Mouse (Mus musculus) stomach, postnatal 0 days (tissue): ENCODE results near the gene Nubp1. TPM values are rescaled to one million over a fixed set of nuclear protein-coding genes. Genes with fewer than 3 reads are reported as not detected.
A peak's percentile ranks its signal among the peaks of the same experiment; 100 is the strongest.

Experiments used
- ATAC-seq: fragments of 200-750 bp; cut with Nextera tagmentation; 2 replicates; pipeline ENCODE4 v1.8.0; 2017; ENCODE audit not compliant: low FRiP score, low TSS enrichment
- DNase-seq: peaks from one replicate; pipeline ENCODE4 v3.0.0-alpha.2; 2016; ENCODE audit warnings: low spot score
- H3K27ac ChIP-seq: fragments of 300-500 bp; sonication (generic); replicated peaks from 2 replicates; pipeline ENCODE4 v1.5.1; 2014; ENCODE audit warnings: mild to moderate bottlenecking, control low read depth
- H3K27me3 ChIP-seq: fragments of 300-500 bp; sonication (generic); 2 replicates; pipeline ENCODE4 v1.6.1; 2014; ENCODE audit warnings: low read length; ENCODE audit not compliant: control insufficient read depth, insufficient read depth
- H3K36me3 ChIP-seq: fragments of 300-500 bp; sonication (generic); 2 replicates; pipeline ENCODE4 v1.6.1; 2014; ENCODE audit warnings: low read length, mixed read lengths; ENCODE audit not compliant: control insufficient read depth, insufficient read depth
- H3K4me1 ChIP-seq: fragments of 300-500 bp; sonication (generic); replicated peaks from 2 replicates; pipeline ENCODE4 v1.6.1; 2014; ENCODE audit warnings: antibody characterized with exemption; ENCODE audit not compliant: control insufficient read depth, insufficient read depth
- H3K4me2 ChIP-seq: fragments of 300-500 bp; sonication (generic); replicated peaks from 2 replicates; pipeline ENCODE4 v1.6.1; 2014; ENCODE audit warnings: low read depth, mild to moderate bottlenecking, control low read depth, moderate library complexity
- H3K4me3 ChIP-seq: fragments of 300-500 bp; sonication (generic); 2 replicates; pipeline ENCODE4 v1.5.1; 2014; ENCODE audit warnings: low read depth, low read length, control low read depth
- H3K9ac ChIP-seq: fragments of 300-500 bp; sonication (generic); 2 replicates; pipeline ENCODE4 v1.6.1; 2014; ENCODE audit warnings: mild to moderate bottlenecking, low read length, control low read depth, mixed read lengths
- H3K9me3 ChIP-seq: fragments of 300-500 bp; sonication (generic); 2 replicates; pipeline ENCODE4 v1.6.1; 2016; ENCODE audit warnings: low read length; ENCODE audit not compliant: control insufficient read depth
- CTCF ChIP-seq: IDR thresholded peaks from 2 replicates; pipeline ENCODE4 v1.5.1; 2016; ENCODE audit warnings: antibody characterized with exemption, low read depth, mild to moderate bottlenecking, moderate library complexity
- EP300 ChIP-seq: optimal IDR thresholded peaks from 2 replicates; pipeline ENCODE3; 2016; ENCODE audit warnings: antibody characterized with exemption
- WGBS: fragments of 180-500 bp; shearing (Covaris S2); extraction: QIAGEN DNeasy Blood & Tissue Kit; methylation state at CpG from one replicate; pipeline ENCODE4 v1.1.7; 2014; 5-methylcytosine and 5-hydroxymethylcytosine counted together
- polyA plus RNA-seq: library from polyadenylated mRNA; unstranded; fragments of >200 nt; fragmentation: Nextera tagmentation; extraction: Ambion mirVana; gene quantifications from 2 replicates; pipeline ENCODE4 v1.2.1, GENCODE M21; 2015

The Nubp1 gene
- polyA plus RNA-seq, 1 experiment from 2014 or later: 31.0 TPM

- Histone ChIP-seq H3K36me3 (no peaks in the 10 kb centered on the region), H3K27ac (no peak overlapping the region), H3K4me1 (no peaks in the 10 kb centered on the region), H3K4me2 (no peak overlapping the region), H3K9me3 (no peaks in the 10 kb centered on the region), H3K27me3 (no peaks in the 10 kb centered on the region), H3K9ac (no peak overlapping the region), H3K4me3 (no peak overlapping the region)
- 10% methylated on average over 4 of the region's 4 CpGs for WGBS
- DNase-seq (peak; percentile 30), ATAC-seq (peak; percentile 79)
- no peak for TF ChIP-seq CTCF
- no peak for TF ChIP-seq EP300
Measured at GRCm38 (mm10) chr16:10465011-10465681, 53.4 kb downstream of the Nubp1 start.

GRCm38 (mm10) chr16:10467391-10468107, 55.8 kb downstream of the Nubp1 start:
- DNase-seq (no peak), ATAC-seq (no peak)
- WGBS: 40% methylated on average over 10 of the region's 11 CpGs
- H3K27me3 ChIP-seq: no peaks in the 10 kb centered on the region
- no peaks in the 10 kb centered on the region for H3K36me3 ChIP-seq
- H3K4me2 ChIP-seq: no peak overlapping the region
- no peak overlapping the region for H3K27ac ChIP-seq
- TF ChIP-seq EP300 (no peak), CTCF (no peak)
- H3K9me3 ChIP-seq: no peaks in the 10 kb centered on the region
- H3K9ac ChIP-seq: no peak overlapping the region
- no peak overlapping the region for H3K4me3 ChIP-seq
- no peaks in the 10 kb centered on the region for H3K4me1 ChIP-seq

GRCm38 (mm10) chr16:10468201-10468600, 56.5 kb downstream of the Nubp1 start:
- H3K27me3 ChIP-seq: no peaks in the 10 kb centered on the region
- no peaks in the 10 kb centered on the region for H3K36me3 ChIP-seq
- no peaks in the 10 kb centered on the region for H3K9me3 ChIP-seq
- H3K27ac ChIP-seq: no peak overlapping the region
- ATAC-seq (no peak), DNase-seq (no peak)
- WGBS: 83% methylated on average over 1 of the region's 1 CpGs
- TF ChIP-seq EP300 (no peak), CTCF (no peak)
- no peaks in the 10 kb centered on the region for H3K4me1 ChIP-seq
- no peak overlapping the region for H3K9ac ChIP-seq
- no peak overlapping the region for H3K4me3 ChIP-seq
- H3K4me2 ChIP-seq: no peak overlapping the region

- 92% methylated on average over 3 of the region's 3 CpGs for WGBS
- no peaks in the 10 kb centered on the region for H3K27me3 ChIP-seq
- no peaks in the 10 kb centered on the region for H3K4me1 ChIP-seq
- no peak overlapping the region for H3K27ac ChIP-seq
- no peaks in the 10 kb centered on the region for H3K36me3 ChIP-seq
- no peaks in the 10 kb centered on the region for H3K9me3 ChIP-seq
- H3K9ac ChIP-seq: no peak overlapping the region
- no peak for ATAC-seq
- DNase-seq: no peak
- no peak overlapping the region for H3K4me2 ChIP-seq
- no peak for TF ChIP-seq EP300
- no peak for TF ChIP-seq CTCF
- H3K4me3 ChIP-seq: no peak overlapping the region
Measured at GRCm38 (mm10) chr16:10471950-10472349, 60.2 kb downstream of the Nubp1 start.

Other genes starting within 250 kb of the Nubp1 start
- not detected in 2 replicates for gene Rpl39l, start 241.7 kb upstream of the Nubp1 start, polyA plus RNA-seq
- gene Atf7ip2, start 219.2 kb upstream of the Nubp1 start, polyA plus RNA-seq: 0.22 and 0.36 TPM in 2 replicates
- gene Emp2, start 98.0 kb upstream of the Nubp1 start, polyA plus RNA-seq: 81.6 and 92.1 TPM in 2 replicates
- 0.74 and 1.0 TPM in 2 replicates for gene Tekt5, start 16.5 kb upstream of the Nubp1 start, polyA plus RNA-seq
- 1.9 and 2.4 TPM in 2 replicates for gene Tvp23a, start 35.4 kb downstream of the Nubp1 start, polyA plus RNA-seq
- gene Ciita, start 68.1 kb downstream of the Nubp1 start, polyA plus RNA-seq: 0.16 and 0.18 TPM in 2 replicates
- gene Dexi, start 131.1 kb downstream of the Nubp1 start, polyA plus RNA-seq: 23.5 and 24.3 TPM in 2 replicates
- gene Clec16a, start 133.4 kb downstream of the Nubp1 start, polyA plus RNA-seq: 28.1 and 28.8 TPM in 2 replicates